Mouse (Mus musculus) embryo, embryonic 11 days (tissue): ENCODE results near the gene Etv5.
A peak's percentile ranks its signal among the peaks of the same experiment; 100 is the strongest.

Experiments used
- DNase-seq: peaks from one replicate; pipeline ENCODE4 v3.0.0-alpha.2; 2015

The Etv5 gene

GRCm38 (mm10) chr16:22428853-22429341 lies 10.6 kb downstream of the Etv5 start:
- DNase-seq: peak; percentile 93

DNA sequence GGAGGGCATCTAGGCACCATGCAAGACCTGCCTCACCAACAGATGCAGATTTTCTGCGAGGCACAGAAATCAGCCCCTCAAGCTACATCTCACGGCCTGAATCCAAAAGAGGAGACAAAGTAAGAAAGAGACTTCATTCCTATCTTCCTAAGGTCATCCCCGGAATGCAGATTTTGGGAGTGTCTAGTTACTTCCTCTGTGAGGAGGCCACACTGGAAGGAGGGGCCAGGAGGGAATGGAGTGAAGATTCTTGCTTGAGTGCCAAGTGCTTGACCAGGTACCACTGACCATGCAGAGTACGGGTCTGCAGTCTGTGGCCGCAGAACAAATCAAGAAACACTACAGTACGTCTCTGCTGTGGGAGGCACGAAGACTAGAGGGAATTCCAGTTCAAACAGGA lies 12.7 kb downstream of the Etv5 start:
- no peak for DNase-seq

GRCm38 (mm10) chr16:22422256-22422655 lies 17.3 kb downstream of the Etv5 start:
- DNase-seq: no peak

DNA sequence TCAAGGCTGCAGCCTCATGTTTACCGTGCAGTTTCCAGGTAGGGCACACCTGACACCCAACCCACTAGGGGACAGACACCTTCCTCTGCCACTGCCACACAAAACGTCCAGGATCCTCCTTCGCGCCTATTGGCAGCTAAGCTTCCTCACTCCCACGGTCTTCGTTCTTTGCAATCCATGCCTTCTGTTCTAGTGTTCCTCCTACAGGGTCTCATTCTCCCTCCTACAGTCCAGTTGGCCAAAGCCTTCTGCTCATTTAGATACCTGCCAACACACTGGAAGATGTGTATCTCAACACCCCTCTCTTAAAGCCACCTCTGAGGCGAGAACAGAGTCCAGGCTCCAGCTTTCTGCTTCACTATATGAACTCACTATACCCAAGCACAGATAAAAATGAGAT lies 21.6 kb downstream of the Etv5 start:
- no peak for DNase-seq

DNA sequence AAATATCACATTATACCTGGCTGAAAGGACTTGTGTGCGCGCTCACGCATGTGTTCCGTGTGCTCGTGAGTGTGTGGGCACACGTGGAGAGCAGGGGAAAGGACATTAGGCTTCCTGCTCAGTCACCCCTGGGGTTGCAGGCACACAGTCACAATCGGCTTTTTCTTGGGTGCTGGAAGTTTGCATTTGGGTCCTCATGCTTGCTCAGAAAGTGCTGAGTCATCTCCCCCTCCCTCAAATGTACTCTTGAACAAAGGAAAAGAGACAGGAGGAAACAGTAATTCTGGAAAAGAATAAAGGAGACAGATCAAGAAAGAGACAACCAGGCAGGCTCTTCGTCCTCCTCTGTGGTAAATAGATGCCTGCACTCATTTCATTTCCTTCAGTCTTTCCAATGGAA lies 22.5 kb downstream of the Etv5 start:
- no peak for DNase-seq

DNA sequence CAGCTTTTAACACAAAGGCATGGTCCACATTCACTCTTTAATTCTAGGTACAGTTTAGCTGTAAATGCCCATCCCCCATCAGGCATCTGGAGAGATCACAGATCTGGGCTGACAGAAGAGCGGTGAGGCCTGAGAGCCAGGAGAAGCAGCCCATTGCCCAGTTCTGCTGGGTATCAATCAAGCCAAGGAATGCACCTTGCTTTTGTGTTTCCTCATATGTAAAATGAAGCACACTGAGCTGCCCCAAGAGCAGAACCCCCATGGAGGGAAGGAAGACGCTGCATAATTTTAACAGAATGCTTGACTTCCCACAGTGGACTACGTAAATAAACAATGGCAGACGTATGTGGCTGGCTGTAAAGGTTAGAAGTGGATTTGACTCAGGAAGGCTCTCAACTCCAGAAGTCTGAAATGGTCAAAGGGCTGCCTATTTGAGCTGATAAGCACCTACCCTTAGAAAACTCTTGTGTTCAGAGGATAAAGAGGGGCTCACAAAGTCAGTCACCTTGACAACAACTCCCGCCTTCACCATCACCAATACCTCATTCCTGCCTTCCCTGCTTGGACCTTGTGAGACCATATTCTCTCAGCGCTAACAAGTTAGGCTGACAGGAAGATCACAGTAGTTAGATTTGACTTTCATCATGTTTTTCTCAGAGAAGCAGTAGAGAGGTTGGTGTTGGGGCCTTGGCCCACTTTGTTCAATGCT lies 23.2 kb downstream of the Etv5 start:
- DNase-seq: no peak

DNA sequence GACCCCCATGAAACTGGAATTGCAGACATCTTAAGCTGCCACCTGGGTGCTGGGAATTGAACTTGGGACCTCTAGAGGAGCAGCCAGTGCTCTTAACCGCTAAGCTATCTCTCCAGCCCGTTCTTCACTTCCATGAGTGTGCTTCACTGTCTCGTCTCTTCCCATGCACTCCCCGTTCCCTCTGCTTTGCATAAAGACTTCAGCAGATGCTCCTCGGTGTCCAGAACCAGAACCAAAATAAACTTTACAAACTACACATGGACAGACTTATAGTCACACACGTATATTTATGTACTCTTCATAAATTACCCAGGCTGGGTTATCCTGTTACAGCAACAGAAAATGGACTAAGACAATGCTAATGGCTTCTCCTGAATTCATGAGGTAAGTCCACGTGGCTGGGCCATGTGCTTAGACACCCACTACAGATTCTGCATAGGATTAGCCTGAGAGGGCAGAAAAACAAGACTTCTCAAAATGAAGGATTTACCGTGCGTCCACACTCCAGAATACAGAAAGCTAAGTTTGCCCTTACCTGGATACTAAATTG lies 25.2 kb downstream of the Etv5 start:
- no peak for DNase-seq

DNA sequence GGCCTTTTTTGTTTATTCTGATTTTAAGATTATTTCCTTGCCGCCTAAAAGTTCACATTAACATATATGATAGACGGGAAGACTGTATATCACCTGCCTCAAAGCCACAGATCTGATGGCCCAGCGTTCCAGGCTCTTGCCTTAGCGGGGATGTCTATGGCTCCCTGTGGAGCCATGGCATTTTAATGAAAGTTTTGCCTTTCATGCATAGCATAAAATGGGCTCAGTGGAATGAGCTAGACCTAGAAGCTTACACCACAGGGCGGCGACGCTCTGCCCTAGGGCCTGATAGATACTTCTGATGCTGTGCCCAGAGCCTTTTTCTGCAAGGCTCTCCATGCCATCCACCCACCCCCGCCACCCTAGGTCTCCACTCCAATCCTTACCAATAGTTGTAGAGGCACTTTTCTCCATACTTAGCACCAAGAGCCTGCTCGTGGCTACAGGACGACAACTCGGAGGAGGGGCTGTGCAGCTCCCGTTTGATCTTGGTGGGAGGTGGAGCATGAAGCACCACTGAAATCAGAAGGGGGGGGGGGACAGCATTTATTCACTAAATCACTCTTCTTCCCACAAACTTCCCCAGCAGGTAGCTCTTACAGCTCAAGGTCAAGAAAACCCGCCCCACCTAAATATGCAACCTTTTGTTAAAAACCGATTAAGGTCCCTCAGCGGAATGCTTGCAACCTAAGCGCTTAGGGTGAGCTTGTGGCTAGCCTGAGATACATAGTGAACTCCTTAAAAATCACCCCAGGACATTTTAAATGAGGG lies 26.9 kb downstream of the Etv5 start:
- DNase-seq: no peak

DNA sequence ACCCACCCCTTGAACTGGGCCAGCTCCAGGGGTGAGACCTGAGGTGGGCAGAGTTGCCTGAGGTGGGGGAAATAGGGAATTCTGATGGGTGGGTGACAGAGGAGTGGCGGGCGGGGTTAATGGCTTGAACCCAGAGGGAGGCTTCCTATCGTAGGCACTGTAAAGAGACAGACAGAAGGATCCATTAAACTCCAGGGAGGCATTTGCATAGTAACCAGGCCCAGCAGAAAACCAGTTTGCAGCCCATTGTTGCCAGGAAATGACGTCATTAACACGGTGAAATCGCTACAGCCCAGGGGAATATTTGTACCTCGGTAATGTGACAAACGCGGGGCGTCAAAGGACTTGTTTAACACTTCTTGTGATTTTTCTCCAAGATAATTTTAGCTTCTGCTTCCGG lies 27.8 kb downstream of the Etv5 start:
- no peak for DNase-seq

GRCm38 (mm10) chr16:22410000-22410399 lies 29.5 kb downstream of the Etv5 start:
- DNase-seq: no peak

DNA sequence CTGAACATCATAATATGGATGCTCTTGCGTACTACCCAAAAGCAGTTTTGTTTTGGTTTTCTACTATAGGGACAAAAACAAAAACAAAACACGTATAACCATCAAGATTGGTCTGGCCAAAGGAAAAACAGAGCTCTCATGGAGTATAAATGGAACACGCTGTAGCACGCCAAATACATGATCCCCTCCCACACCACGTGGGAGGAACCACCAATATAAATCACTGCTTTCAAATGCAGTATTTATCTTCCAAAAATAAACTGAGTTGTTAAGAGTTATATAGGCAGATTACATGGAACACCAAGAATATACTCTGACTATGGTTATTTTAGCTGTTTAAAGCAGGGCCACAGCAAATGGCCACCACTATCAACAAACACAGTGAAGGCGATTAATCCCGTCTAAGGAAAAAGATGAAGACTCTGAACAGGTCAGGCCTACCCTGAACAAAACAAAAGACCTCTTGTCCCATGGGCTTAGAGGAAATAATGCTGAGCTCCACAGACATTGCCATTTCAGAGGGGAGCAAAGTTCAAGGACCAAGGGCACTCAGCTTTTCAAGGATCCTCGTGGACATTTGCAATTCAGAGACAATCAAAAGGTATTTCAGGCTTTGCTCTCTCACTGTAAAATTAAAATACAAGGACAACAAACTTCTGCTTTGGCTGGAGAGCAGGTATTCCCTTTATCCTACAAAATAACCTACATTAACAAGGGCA lies 30.7 kb downstream of the Etv5 start:
- DNase-seq: no peak

- no peak for DNase-seq
Measured at GRCm38 (mm10) chr16:22406747-22407146, 32.8 kb downstream of the Etv5 start.

DNA sequence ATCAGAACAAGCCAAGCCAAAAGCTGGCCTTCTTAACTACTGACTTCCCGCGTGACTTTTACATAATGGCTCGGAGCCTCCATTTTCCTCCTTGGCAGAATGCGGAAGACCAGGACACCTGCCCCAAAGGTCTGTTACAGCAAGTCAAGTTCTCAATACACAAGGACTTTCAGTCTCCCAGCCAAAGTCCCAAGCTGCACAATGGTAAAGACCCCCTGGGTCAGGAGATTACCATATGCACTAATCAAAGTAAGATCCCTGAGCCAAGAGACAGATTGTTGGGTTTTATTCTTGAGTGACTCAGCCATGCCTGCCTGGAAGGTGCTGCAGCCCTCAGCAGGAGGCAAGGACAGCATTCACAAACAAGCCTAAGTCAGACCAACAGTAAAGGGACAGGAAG lies 33.5 kb downstream of the Etv5 start:
- no peak for DNase-seq

DNA sequence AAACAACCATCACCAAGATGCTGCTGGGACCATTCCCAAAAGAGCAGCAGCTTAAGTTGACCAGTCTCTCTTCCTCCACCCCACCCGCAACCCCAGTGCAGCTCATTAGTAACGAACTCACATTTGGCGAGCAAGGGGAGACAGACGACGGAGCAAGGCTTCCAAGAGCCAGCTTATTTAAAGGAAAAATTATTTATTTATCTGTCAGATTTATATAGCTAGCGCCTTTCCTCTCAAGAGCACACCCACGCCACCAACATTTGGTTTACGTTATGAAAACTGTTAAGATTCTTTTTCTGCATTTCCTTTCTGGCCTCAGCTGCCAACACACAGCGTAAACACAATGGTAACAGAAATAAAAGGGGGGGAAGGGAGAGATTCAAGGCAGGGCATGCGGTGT lies 34.0 kb downstream of the Etv5 start:
- DNase-seq: no peak

DNA sequence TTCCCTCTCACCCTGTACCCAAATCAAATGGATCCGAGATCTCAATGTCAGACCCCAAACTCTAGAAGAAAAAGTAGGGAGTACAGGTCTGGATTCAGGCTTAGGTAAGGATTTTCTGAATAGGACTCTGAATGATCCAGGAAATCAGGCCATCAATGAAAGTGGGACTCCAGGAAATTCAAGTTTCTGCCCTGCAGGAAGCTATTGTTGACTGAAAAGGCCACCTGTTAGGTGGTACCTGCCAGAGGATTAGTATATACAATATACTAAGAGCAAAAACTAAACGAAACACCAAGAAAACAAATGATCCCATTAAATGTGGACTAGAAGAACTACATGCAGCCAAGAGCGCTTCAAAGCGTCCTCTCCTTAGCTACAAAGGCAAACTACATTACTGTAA lies 35.8 kb downstream of the Etv5 start:
- no peak for DNase-seq

- DNase-seq: no peak
Measured at GRCm38 (mm10) chr16:22402600-22402999, 36.9 kb downstream of the Etv5 start.

- no peak for DNase-seq
Measured at GRCm38 (mm10) chr16:22400226-22400625, 39.3 kb downstream of the Etv5 start.

- DNase-seq: no peak
Measured at GRCm38 (mm10) chr16:22398784-22399453, 40.6 kb downstream of the Etv5 start.

- DNase-seq: no peak
Measured at GRCm38 (mm10) chr16:22398354-22398753, 41.2 kb downstream of the Etv5 start.

DNA sequence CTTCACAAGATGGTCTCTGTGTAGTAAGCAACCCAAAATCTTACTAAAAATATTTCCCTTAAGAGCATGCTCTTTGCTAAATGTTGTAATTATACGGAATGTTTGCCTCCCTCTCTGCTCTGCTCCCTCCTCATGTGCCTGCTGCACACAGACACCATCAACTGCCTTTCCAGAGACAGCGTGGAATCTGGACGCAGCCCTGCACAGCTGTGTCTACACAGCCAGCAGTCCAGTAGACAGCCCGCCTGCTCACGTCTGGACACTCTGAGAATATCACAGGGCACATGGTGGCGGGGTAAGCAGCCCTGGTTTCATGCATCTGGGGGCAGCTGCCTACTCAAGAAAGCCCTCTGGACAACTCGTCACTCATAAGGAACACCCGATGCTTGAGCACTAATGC lies 43.1 kb downstream of the Etv5 start:
- DNase-seq: no peak

- no peak for DNase-seq
Measured at GRCm38 (mm10) chr16:22395093-22395844, 44.2 kb downstream of the Etv5 start.

- no peak for DNase-seq
Measured at GRCm38 (mm10) chr16:22390348-22390897, 49.1 kb downstream of the Etv5 start.
